Mouse (Mus musculus) liver, embryonic 11.5 days (tissue): ENCODE data around the gene Cideb. TPM values are rescaled to one million over a fixed set of nuclear protein-coding genes. Genes with fewer than 3 reads are reported as not detected.
A peak's percentile ranks its signal among the peaks of the same experiment; 100 is the strongest.

ENCODE experiments used
- ATAC-seq: fragments of 200-750 bp; cut with Nextera tagmentation; replicated peaks from 2 replicates; pipeline ENCODE4 v1.8.0; 2017; ENCODE audit warnings: moderate number of reproducible peaks, mild to moderate bottlenecking, moderate TSS enrichment, moderate library complexity; ENCODE audit not compliant: low FRiP score
- DNase-seq: peaks from one replicate; pipeline ENCODE4 v3.0.0-alpha.2; 2017; ENCODE audit warnings: low spot score
- H3K27ac ChIP-seq: fragments of 300-500 bp; sonication (generic); 2 replicates; pipeline ENCODE4 v1.5.1; 2014; ENCODE audit warnings: mild to moderate bottlenecking, low read depth, low read length, control low read depth
- H3K27me3 ChIP-seq: fragments of 300-500 bp; sonication (generic); replicated peaks from 2 replicates; pipeline ENCODE4 v1.6.1; 2014; ENCODE audit warnings: low read length, mixed read lengths; ENCODE audit not compliant: control insufficient read depth, insufficient read depth
- H3K36me3 ChIP-seq: fragments of 300-500 bp; sonication (generic); 2 replicates; pipeline ENCODE4 v1.6.1; 2014; ENCODE audit warnings: mild to moderate bottlenecking, low read length, moderate library complexity, mixed read lengths; ENCODE audit not compliant: control insufficient read depth, insufficient read depth
- H3K4me1 ChIP-seq: fragments of 300-500 bp; sonication (generic); replicated peaks from 2 replicates; pipeline ENCODE4 v1.6.1; 2014; ENCODE audit warnings: low read length, mixed read lengths; ENCODE audit not compliant: control insufficient read depth, insufficient read depth
- H3K4me2 ChIP-seq: fragments of 300-500 bp; sonication (generic); 2 replicates; pipeline ENCODE4 v1.6.1; 2014; ENCODE audit warnings: mild to moderate bottlenecking, control low read depth, moderate library complexity
- H3K4me3 ChIP-seq: fragments of 300-500 bp; sonication (generic); 2 replicates; pipeline ENCODE4 v1.5.1; 2014; ENCODE audit warnings: low read depth, low read length, control low read depth
- H3K9ac ChIP-seq: fragments of 300-500 bp; sonication (generic); 2 replicates; pipeline ENCODE4 v1.6.1; 2014; ENCODE audit warnings: low read depth, low read length, control low read depth
- H3K9me3 ChIP-seq: fragments of 300-500 bp; sonication (generic); 2 replicates; pipeline ENCODE4 v1.6.1; 2016; ENCODE audit warnings: low read length, inconsistent platforms, mixed read lengths; ENCODE audit not compliant: control insufficient read depth
- WGBS: fragments of 180-500 bp; shearing (Covaris S2); extraction: QIAGEN DNeasy Blood & Tissue Kit; methylation state at CpG from one replicate; pipeline ENCODE4 v1.1.7; 2014; 5-methylcytosine and 5-hydroxymethylcytosine counted together
- polyA plus RNA-seq: library from polyadenylated mRNA; unstranded; fragments of >200 nt; fragmentation: Nextera tagmentation; extraction: Ambion mirVana; gene quantifications from 2 replicates; pipeline ENCODE4 v1.2.1, GENCODE M21; 2014

Cideb gene
- polyA plus RNA-seq, 1 experiment from 2014 or later: 9.1 TPM

GRCm38 (mm10) chr14:55722438-55722945 is 35.8 kb downstream of the Cideb start:
- Histone ChIP-seq H3K9ac (peak overlapping the region; percentile 20; the same call in 1 of the 2 replicates), H3K27me3 (no peaks in the 10 kb centered on the region), H3K9me3 (no peaks in the 10 kb centered on the region), H3K4me1 (peaks cover 8% of the 10 kb centered on the region), H3K4me3 (peak overlapping the region; percentile 75), H3K27ac (0 out of 2 replicates have a peak overlapping the region, but pooled peaks have one; percentile 2), H3K36me3 (peaks cover 8% of the 10 kb centered on the region), H3K4me2 (peak overlapping the region; percentile 89)
- ATAC-seq (no peak; the same call in 1 of the 2 replicates), DNase-seq (no peak)
- WGBS: 39% methylated on average over 8 of the region's 8 CpGs

- Histone ChIP-seq H3K4me1 (peaks cover 8% of the 10 kb centered on the region), H3K4me2 (peak within 1 kb of the TSS; percentile 89), H3K27me3 (no peaks in the 10 kb centered on the region), H3K9me3 (no peaks in the 10 kb centered on the region), H3K36me3 (peaks cover 10% of the 10 kb centered on the region), H3K9ac (peak within 1 kb of the TSS; percentile 76), H3K4me3 (peak within 1 kb of the TSS; percentile 75), H3K27ac (peak within 1 kb of the TSS; percentile 76)
- ATAC-seq (peak; percentile 94), DNase-seq (peak; percentile 94)
- under 1% methylated on average over 50 of the region's 50 CpGs for WGBS
These were observed 36.4 kb downstream of the Cideb start, which contains the start of gene Rabggta for GRCm38 (mm10) chr14:55721700-55722437. TSS of gene Rabggta (minus strand) at chr14:55722263.

GRCm38 (mm10) chr14:55721076-55721475 is 37.2 kb downstream of the Cideb start:
- Histone ChIP-seq H3K27ac (peak overlapping the region; percentile 76; the same call in 1 of the 2 replicates), H3K27me3 (no peaks in the 10 kb centered on the region), H3K4me2 (peak overlapping the region; percentile 89), H3K9me3 (no peaks in the 10 kb centered on the region), H3K9ac (peak overlapping the region; percentile 76; the same call in 1 of the 2 replicates), H3K4me3 (peak overlapping the region; percentile 75), H3K36me3 (peaks cover 11% of the 10 kb centered on the region), H3K4me1 (peaks cover 8% of the 10 kb centered on the region)
- WGBS: 68% methylated on average over 6 of the region's 6 CpGs
- ATAC-seq (no peak), DNase-seq (no peak)

- WGBS: 94% methylated on average over 12 of the region's 12 CpGs
- Histone ChIP-seq H3K27ac (no peak overlapping the region), H3K4me1 (peaks cover 8% of the 10 kb centered on the region), H3K27me3 (no peaks in the 10 kb centered on the region), H3K4me3 (no peak overlapping the region), H3K36me3 (peaks cover 11% of the 10 kb centered on the region), H3K4me2 (peak overlapping the region; percentile 89), H3K9ac (no peak overlapping the region), H3K9me3 (no peaks in the 10 kb centered on the region)
- DNase-seq (no peak), ATAC-seq (no peak)
These were observed 37.6 kb downstream of the Cideb start for GRCm38 (mm10) chr14:55720666-55721065.

GRCm38 (mm10) chr14:55719737-55720136 is 38.5 kb downstream of the Cideb start:
- H3K36me3 ChIP-seq: peaks cover 11% of the 10 kb centered on the region
- 87% methylated on average over 6 of the region's 6 CpGs for WGBS
- no peaks in the 10 kb centered on the region for H3K27me3 ChIP-seq
- no peak overlapping the region for H3K9ac ChIP-seq
- no peak overlapping the region for H3K4me3 ChIP-seq
- ATAC-seq (no peak), DNase-seq (no peak)
- H3K4me1 ChIP-seq: peaks cover 11% of the 10 kb centered on the region
- H3K27ac ChIP-seq: no peak overlapping the region
- H3K9me3 ChIP-seq: no peaks in the 10 kb centered on the region
- no peak overlapping the region for H3K4me2 ChIP-seq

GRCm38 (mm10) chr14:55716884-55717283 is 41.4 kb downstream of the Cideb start:
- Histone ChIP-seq H3K9me3 (no peaks in the 10 kb centered on the region), H3K27me3 (0 out of 2 replicates have a peak, but pooled peaks cover 3% of the 10 kb centered on the region), H3K9ac (no peak overlapping the region), H3K4me3 (no peak overlapping the region), H3K4me2 (no peak overlapping the region), H3K27ac (no peak overlapping the region), H3K4me1 (peaks cover 25% of the 10 kb centered on the region), H3K36me3 (peaks cover 11% of the 10 kb centered on the region)
- WGBS: 74% methylated on average over 8 of the region's 8 CpGs
- DNase-seq (no peak), ATAC-seq (no peak)

GRCm38 (mm10) chr14:55716271-55716670 is 42.0 kb downstream of the Cideb start:
- no peak overlapping the region for H3K4me3 ChIP-seq
- no peak overlapping the region for H3K9ac ChIP-seq
- no peaks in the 10 kb centered on the region for H3K9me3 ChIP-seq
- ATAC-seq (no peak), DNase-seq (no peak)
- peaks cover 27% of the 10 kb centered on the region for H3K4me1 ChIP-seq
- peaks cover 11% of the 10 kb centered on the region for H3K36me3 ChIP-seq
- H3K4me2 ChIP-seq: no peak overlapping the region
- 0 out of 2 replicates have a peak, but pooled peaks cover 5% of the 10 kb centered on the region for H3K27me3 ChIP-seq
- no peak overlapping the region for H3K27ac ChIP-seq
- WGBS: 88% methylated on average over 6 of the region's 6 CpGs

- no peak for DNase-seq
- 40% methylated on average over 6 of the region's 6 CpGs for WGBS
- H3K4me1 ChIP-seq: peaks cover 30% of the 10 kb centered on the region
These were observed 43.4 kb downstream of the Cideb start for GRCm38 (mm10) chr14:55714893-55715292.

More at GRCm38 (mm10) chr14:55714893-55715292, 43.4 kb downstream of the Cideb start:
- Histone ChIP-seq H3K27me3 (0 out of 2 replicates have a peak, but pooled peaks cover 5% of the 10 kb centered on the region), H3K4me2 (no peak overlapping the region), H3K4me3 (no peak overlapping the region), H3K27ac (no peak overlapping the region), H3K9me3 (no peaks in the 10 kb centered on the region), H3K9ac (no peak overlapping the region), H3K36me3 (peaks cover 11% of the 10 kb centered on the region)
- no peak for ATAC-seq
